Mouse (Mus musculus) cerebellum, adult 2 months (tissue): Measurements from ENCODE around the gene Amigo1. TPM values are rescaled to one million over a fixed set of nuclear protein-coding genes. Genes with fewer than 3 reads are reported as not detected.
"Not testable (repeated sequence)": the region's sequence is repeated elsewhere in the genome, so short reads cannot be mapped to it uniquely, and the experiment has no call there.

Source experiments
- DNase-seq, 2 experiments: peaks; one replicate each; pipeline ENCODE4 v3.0.0; 2021
- H3K27ac ChIP-seq: fragments of 200-500 bp; 2 replicates; pipeline ENCODE4 v1.5.1; 2012; ENCODE audit warnings: low read length, control low read depth, inconsistent platforms; ENCODE audit not compliant: insufficient read depth
- H3K27me3 ChIP-seq: fragments of 200-500 bp; 2 replicates; pipeline ENCODE4 v1.6.1; 2012; ENCODE audit warnings: inconsistent platforms, mild to moderate bottlenecking, low read length, moderate library complexity; ENCODE audit not compliant: control insufficient read depth, insufficient read depth
- H3K4me1 ChIP-seq: fragments of 200-500 bp; 2 replicates; pipeline ENCODE4 v1.6.1; 2011; ENCODE audit warnings: low read length; ENCODE audit not compliant: control insufficient read depth, insufficient read depth
- H3K4me3 ChIP-seq: fragments of 200-500 bp; replicated peaks from 2 replicates; pipeline ENCODE3; 2011; ENCODE audit warnings: mild to moderate bottlenecking, low read depth, low read length, control low read depth; ENCODE audit not compliant: insufficient read depth
- CTCF ChIP-seq: fragments of 200-500 bp; IDR thresholded peaks from 2 replicates; pipeline ENCODE4 v1.5.1; 2011; ENCODE audit warnings: low read depth, mild to moderate bottlenecking, control low read depth, low read length, moderate library complexity, borderline replicate concordance; ENCODE audit not compliant: insufficient read depth
- POLR2A ChIP-seq: fragments of 200-500 bp; IDR thresholded peaks from 2 replicates; pipeline ENCODE4 v1.6.1; 2011; ENCODE audit warnings: low read length, control low read depth, borderline replicate concordance; ENCODE audit not compliant: insufficient read depth
- WGBS: fragments of 180-500 bp; shearing (Covaris S2); methylation state at CpG from one replicate; pipeline ENCODE4 v1.1.7; 2018; 5-methylcytosine and 5-hydroxymethylcytosine counted together
- polyA plus RNA-seq: library from polyadenylated mRNA; depleted of rRNA; stranded (reverse); fragments of >200 nt; gene quantifications from 2 replicates; pipeline ENCODE4 v1.2.3, GENCODE M21; 2012; rRNA removed

The Amigo1 gene
- polyA plus RNA-seq, 1 experiment, result 50.8 TPM

DNA sequence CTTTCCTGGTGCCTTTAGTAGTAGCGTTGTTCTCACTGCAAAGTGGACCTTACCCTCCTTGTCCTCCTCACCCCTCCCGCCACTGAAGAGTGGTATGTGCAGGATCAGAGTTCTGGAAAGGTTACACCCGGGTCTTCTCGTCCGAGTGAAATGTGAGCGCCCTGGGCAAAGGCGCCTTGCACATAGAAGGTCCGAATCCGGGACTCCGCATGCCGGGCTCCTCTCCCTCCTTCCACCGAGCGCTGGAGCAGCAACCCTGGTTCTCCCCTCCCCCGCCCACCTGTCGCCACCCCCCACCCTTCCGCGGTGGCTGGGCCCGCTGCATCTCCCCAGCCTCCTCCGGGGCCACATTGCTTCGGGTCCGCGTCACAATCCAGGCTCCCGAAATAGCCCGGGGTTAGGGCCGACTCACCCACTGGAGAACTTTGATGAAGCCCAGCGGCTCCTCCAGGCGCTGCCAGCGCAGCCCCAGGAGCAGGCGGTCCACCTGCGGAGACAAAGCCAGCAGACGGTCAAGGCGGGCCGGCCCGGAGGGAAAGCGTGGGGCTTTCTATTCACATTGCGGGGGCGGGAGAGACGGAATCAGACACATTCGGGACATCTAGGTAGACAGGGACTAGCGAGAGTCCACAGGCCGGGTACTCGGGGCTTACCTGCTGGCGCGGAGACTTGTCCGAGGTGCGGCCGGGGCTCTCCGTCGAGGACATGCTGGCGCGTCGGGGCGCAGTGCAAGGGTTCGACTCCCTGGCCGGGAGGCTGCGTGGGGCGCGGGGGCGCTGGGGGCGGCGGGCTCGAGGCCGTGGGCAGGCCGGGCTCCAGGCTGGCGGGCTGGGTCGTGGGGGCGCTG lies 39.8 kb downstream of the Amigo1 start:
- no peak for TF ChIP-seq POLR2A
- TF ChIP-seq CTCF, result no peak
- H3K27me3 ChIP-seq, result peaks cover 5% of the 10 kb centered on the region; the same call in 1 of the 2 replicates
- DNase-seq, result peak; percentile 4 to 16
- WGBS, result 5% methylated on average over 66 of the region's 67 CpGs
- H3K4me3 ChIP-seq, result peak overlapping the region; percentile 24
- no peaks in the 10 kb centered on the region for H3K4me1 ChIP-seq
- H3K27ac ChIP-seq, result no peak overlapping the region

DNA sequence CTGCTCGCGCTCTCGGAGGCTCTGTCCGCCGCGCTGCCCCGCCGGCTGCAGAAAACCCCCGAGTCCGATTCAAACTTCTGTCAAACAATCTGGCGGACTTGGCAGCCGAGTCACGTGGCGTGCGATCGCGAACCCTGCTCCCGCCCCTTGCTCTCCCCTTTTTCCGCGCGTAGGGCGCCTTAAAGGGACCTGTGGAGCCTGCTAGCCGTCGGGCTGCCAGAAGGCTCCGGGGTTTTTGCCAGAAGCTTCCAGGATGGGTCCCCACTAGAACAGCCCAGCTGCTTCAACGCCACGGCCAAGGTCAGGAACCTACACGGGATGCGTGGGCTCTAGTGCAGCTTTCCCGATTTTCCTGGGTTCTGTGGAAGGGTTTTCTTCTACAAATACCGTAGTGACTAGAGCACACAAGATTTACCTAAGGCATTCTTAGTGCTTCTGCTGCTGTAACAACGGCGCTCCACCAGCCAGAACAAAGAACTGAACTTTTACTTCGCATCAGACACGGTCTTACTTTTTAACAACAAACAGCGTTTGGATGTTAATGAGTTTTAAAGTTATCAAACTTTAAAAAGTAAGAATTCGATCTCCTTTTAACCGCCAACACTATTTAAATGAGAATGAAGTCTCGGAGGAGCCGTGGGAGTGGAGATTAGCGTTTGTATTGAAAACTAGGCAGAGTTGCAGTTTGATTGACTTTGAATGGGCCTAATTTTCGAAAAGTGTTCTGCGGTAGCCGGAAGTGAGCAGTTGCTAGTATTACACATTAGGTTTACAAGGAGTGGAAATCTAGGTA lies 40.6 kb downstream of the Amigo1 start, which contains the start of gene Sypl2:
Gene Sypl2, minus strand, starts transcription at position 91 of the 793 bp plus-strand sequence.
- WGBS, result 13% methylated on average over 44 of the region's 44 CpGs
- H3K4me3 ChIP-seq, result peak within 1 kb of the TSS; percentile 24
- DNase-seq, result peak; percentile 20 to 26
- H3K27me3 ChIP-seq, result peaks cover 5% of the 10 kb centered on the region; the same call in 1 of the 2 replicates
- TF ChIP-seq CTCF (no peak), POLR2A (no peak)
- no peaks in the 10 kb centered on the region for H3K4me1 ChIP-seq
- no peak within 1 kb of the TSS for H3K27ac ChIP-seq

DNA sequence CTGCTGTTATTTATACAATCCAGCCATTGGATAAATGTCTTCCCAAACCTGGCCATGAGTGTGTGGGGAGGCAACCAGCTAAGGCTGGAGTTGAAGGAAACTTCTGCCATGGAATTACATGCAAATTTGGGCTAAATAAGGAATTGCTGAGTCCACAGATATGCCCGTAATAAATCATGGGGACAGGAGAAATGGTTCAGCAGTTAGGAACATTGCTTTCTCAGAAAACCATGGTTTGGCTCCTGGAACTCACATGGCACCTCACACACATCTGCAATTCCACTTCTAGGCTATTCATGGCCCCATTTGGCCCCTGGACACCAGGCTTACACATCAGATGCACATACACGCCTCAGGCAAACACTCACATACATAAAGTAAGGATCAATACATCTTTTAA lies 41.4 kb downstream of the Amigo1 start:
- WGBS, result 83% methylated on average over 2 of the region's 2 CpGs
- no peak for DNase-seq
- peaks cover 5% of the 10 kb centered on the region; the same call in 1 of the 2 replicates for H3K27me3 ChIP-seq
- H3K27ac ChIP-seq, result no peak overlapping the region
- TF ChIP-seq POLR2A, result no peak
- TF ChIP-seq CTCF, result no peak
- H3K4me1 ChIP-seq, result no peaks in the 10 kb centered on the region
- no peak overlapping the region for H3K4me3 ChIP-seq

DNA sequence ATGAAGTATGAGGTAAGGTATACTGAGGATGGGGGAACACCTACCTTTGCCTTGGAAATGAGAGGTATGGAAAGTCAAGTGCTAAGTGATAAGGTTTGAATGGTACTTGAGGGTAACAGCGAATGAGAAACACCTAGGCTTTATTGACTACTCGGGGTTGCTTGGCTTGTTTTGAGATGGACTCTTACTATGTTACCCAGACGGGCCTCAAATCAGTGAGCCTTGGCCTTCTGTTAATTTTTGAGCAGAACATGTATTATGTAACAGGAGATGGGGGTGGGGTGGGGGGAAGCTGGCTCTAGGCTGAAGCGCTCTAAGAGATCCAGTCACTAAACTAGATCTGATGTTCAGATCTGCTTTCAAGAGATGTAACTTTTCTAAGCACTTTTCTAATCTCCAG lies 45.5 kb downstream of the Amigo1 start:
- Histone ChIP-seq H3K4me1 (no peaks in the 10 kb centered on the region), H3K27me3 (no peaks in the 10 kb centered on the region; the same call in 1 of the 2 replicates), H3K4me3 (no peak overlapping the region), H3K27ac (no peak overlapping the region)
- no peak for TF ChIP-seq CTCF
- TF ChIP-seq POLR2A, result no peak
- DNase-seq, result no peak
- WGBS, result 91% methylated on average over 4 of the region's 4 CpGs

DNA sequence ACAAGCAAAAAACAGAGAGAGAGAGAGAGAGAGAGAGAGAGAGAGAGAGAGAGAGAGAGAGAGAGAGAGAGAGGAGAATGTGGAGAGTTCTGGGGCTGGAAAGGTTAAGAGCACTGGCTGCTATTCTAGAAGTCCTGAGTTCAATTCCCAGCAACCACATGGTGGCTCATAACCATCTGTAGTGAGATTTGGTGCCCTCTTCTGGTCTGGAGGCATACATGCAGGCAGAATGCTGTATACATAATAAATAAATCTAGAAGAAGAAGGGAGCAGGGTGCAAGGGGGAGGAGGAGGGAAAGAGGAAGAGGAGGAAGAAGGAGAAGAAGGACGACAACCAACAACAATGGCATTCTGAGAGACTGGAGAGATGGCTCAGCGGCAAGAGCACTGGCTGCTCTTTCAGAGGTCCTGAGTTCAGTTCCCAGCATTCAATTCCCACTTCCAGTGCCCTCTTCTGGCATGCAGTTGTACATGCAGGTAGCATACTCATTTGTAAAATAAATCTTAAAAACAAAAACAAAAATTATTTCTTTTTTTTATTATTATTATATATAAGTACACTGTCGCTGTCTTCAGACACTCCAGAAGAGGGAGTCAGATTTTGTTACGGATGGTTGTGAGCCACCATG lies 51.5 kb downstream of the Amigo1 start:
- not testable (repeated sequence) for DNase-seq, H3K4me1 ChIP-seq, H3K27me3 ChIP-seq, H3K27ac ChIP-seq, H3K4me3 ChIP-seq
- WGBS, result 91% methylated on average over 4 of the region's 4 CpGs

DNA sequence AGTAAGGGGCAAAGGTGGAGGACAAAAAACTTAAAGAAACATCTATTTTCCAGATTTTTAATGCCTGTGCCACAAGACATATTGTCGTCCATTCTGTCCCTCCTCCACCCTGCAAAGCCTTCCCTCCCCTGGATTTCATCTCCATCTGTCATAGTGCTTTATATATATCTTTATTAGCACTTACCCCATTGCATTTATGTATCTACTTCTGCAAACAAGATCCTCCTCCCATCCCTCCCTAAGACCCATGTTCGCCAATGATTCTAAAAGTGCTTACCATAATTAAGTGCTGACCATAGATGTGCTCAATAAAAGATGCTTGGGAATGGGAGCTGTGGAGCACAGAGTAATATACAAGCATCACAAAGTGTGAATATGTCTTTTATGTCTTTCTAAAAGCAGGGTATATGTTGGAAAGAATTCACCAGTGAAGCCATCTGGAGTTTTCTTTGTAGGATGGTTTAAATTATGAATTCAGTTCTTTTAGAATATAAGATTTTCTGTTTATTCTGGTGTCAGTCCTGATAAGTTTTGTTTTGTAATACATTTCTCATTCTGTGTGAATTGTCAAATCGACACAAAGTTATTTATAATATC lies 55.2 kb downstream of the Amigo1 start:
- Histone ChIP-seq H3K4me3 (no peak overlapping the region), H3K27me3 (no peaks in the 10 kb centered on the region), H3K27ac (no peak overlapping the region), H3K4me1 (no peaks in the 10 kb centered on the region)
- no peak for DNase-seq
- TF ChIP-seq CTCF (no peak), POLR2A (no peak)
- 90% methylated on average over 3 of the region's 3 CpGs for WGBS

Other genes starting within 250 kb of the Amigo1 start
- 4.1 and 4.6 TPM in 2 replicates for gene Gstm6, start 242.6 kb upstream of the Amigo1 start, polyA plus RNA-seq
- not detected in 2 replicates for gene Gstm3, start 217.1 kb upstream of the Amigo1 start, polyA plus RNA-seq
- 3.9 and 5.7 TPM in 2 replicates for gene Gstm2, start 199.9 kb upstream of the Amigo1 start, polyA plus RNA-seq
- gene Gstm1, start 168.4 kb upstream of the Amigo1 start, polyA plus RNA-seq, result 323 and 346 TPM in 2 replicates
- gene Gstm4, start 141.4 kb upstream of the Amigo1 start, polyA plus RNA-seq, result 11.3 and 11.8 TPM in 2 replicates
- gene Ampd2, start 99.7 kb upstream of the Amigo1 start, polyA plus RNA-seq, result 135 and 140 TPM in 2 replicates
- gene Gnat2, start 93.5 kb upstream of the Amigo1 start, polyA plus RNA-seq, result 0.11 and 0.47 TPM in 2 replicates
- gene Gnai3, start 40.2 kb upstream of the Amigo1 start, polyA plus RNA-seq, result 25.6 and 27.4 TPM in 2 replicates
- gene Gpr61, start 31.5 kb upstream of the Amigo1 start, polyA plus RNA-seq, result 6.2 and 6.5 TPM in 2 replicates
- gene Cyb561d1, start 14.9 kb downstream of the Amigo1 start, polyA plus RNA-seq, result 13.1 and 13.8 TPM in 2 replicates
- gene Atxn7l2, start 24.6 kb downstream of the Amigo1 start, polyA plus RNA-seq, result 25.9 and 26.9 TPM in 2 replicates
- gene Sypl2, start 40.3 kb downstream of the Amigo1 start, polyA plus RNA-seq, result 2.4 TPM in 2 replicates
- 111 and 112 TPM in 2 replicates for gene Psma5, start 70.6 kb downstream of the Amigo1 start, polyA plus RNA-seq
- gene Sort1, start 97.7 kb downstream of the Amigo1 start, polyA plus RNA-seq, result 88.7 and 94.4 TPM in 2 replicates
- 0.16 TPM in 1 of 2 replicates, not detected in the other for gene Mybphl, start 178.6 kb downstream of the Amigo1 start, polyA plus RNA-seq
- 0.21 and 0.28 TPM in 2 replicates for gene Psrc1, start 197.5 kb downstream of the Amigo1 start, polyA plus RNA-seq
- 57.4 and 58.2 TPM in 2 replicates for gene Celsr2, start 229.2 kb downstream of the Amigo1 start, polyA plus RNA-seq